Mouse (Mus musculus): ENCODE measurements around the gene Gabra2. TPM values are rescaled to one million over a fixed set of nuclear protein-coding genes. Genes with fewer than 3 reads are reported as not detected.
A peak's percentile ranks its signal among the peaks of the same experiment; 100 is the strongest.

Gene Gabra2
- 2.3 and 3.0 TPM in 2 replicates for polyA plus RNA-seq (2014; fragmentation: Nextera tagmentation; extraction: Ambion mirVana)

DNA sequence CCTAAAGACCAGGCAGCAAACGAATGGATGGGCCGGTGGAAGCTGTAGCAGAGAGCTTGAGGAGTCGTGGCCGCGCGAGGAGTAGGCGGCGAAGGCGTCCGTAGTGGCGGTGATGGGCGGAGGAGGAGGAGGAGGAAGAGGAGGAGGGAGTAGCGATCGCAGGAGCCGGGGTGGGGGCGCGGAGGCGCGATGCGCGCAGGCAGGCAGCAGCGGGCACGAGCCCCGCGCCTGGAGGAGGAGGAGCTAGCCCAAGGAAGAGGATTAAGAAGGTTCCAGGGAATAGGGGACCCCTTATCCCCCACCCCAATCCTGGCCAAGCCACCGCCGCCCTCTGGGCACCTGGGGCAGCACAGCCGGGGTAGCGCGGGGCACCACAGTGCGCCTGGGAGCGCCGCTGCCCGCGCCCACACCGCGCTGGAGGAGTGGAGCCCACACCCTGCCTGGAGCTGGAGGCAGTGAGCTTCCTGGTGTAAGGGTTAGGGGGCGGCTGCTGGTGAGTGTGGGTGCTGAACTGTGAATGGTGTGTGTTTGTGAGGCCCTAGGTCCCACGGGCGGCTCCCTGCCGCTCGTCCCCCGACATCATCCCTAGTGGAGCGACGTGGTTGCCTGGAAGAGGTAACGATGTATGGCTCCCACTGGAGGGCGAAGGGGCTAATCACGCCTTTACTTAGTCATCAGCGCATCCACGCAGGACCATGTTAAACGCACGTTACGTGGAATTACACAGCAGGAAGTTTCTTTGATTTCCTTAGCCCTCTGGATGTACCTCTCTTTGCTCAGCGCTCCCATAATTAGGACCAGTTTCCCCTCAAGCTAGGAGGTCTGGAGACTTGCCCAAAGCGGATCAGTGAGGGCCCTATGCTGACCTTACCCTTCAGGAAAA lies at the start of gene Gabra2:
Gene Gabra2 (minus strand): TSS at position 125 of the 883 bp plus-strand sequence.
- 0 out of 2 replicates have a peak within 1 kb of the TSS, but pooled peaks have one; percentile 28 for H3K9ac ChIP-seq (replicated peaks; ENCODE audit: low read depth, low read length)
- H3K27me3 ChIP-seq (ENCODE audit: control insufficient read depth, insufficient read depth, low read length): no peaks in the 10 kb centered on the region
- H3K36me3 ChIP-seq (ENCODE audit: control insufficient read depth, insufficient read depth, low read length): no peaks in the 10 kb centered on the region
- under 1% methylated on average over 54 of the region's 55 CpGs for WGBS
- peak within 1 kb of the TSS; percentile 98 for H3K4me2 ChIP-seq (replicated peaks; ENCODE audit: low read depth, low read length)
- H3K27ac ChIP-seq (ENCODE audit: low read length): no peak within 1 kb of the TSS
- H3K9me3 ChIP-seq (ENCODE audit: control insufficient read depth, low read depth, low read length): no peaks in the 10 kb centered on the region
- H3K4me1 ChIP-seq (ENCODE audit: control insufficient read depth, insufficient read depth, low read length): 0 out of 2 replicates have a peak, but pooled peaks cover 3% of the 10 kb centered on the region
- H3K4me3 ChIP-seq (ENCODE audit: low read depth, low read length): peak within 1 kb of the TSS; percentile 62
- peak; percentile 83 for ATAC-seq (ENCODE audit: insufficient number of reproducible peaks, insufficient read depth, low FRiP score, low read depth)

DNA sequence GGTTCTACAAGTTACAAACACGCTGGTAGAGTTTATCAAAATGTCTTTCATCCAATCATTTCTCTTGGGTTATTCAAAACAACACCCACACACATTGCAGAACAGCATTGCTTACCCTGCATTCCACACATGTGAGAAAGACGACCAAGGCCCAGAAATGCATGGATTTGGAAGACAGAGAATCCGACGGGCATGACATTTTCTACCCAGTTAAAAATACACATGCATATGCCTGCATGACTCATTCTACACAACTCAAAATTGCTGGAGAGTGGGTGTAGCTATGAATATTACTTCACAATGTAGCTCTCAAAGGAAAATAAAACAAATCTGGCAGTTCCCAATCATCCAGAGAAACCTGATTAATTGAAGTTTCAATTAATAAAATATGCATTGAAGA lies 41.0 kb upstream of the Gabra2 start:
- Histone ChIP-seq H3K4me1 (ENCODE audit: control insufficient read depth, insufficient read depth, low read length) (no peaks in the 10 kb centered on the region), H3K36me3 (ENCODE audit: control insufficient read depth, insufficient read depth, low read length) (no peaks in the 10 kb centered on the region), H3K4me2 (replicated peaks; ENCODE audit: low read depth, low read length) (no peak overlapping the region), H3K9me3 (ENCODE audit: control insufficient read depth, low read depth, low read length) (no peaks in the 10 kb centered on the region), H3K27ac (ENCODE audit: low read length) (no peak overlapping the region), H3K27me3 (ENCODE audit: control insufficient read depth, insufficient read depth, low read length) (no peaks in the 10 kb centered on the region), H3K9ac (replicated peaks; ENCODE audit: low read depth, low read length) (no peak overlapping the region), H3K4me3 (ENCODE audit: low read depth, low read length) (no peak overlapping the region)
- WGBS: 78% methylated on average over 4 of the region's 4 CpGs
- no peak for ATAC-seq (ENCODE audit: insufficient number of reproducible peaks, insufficient read depth, low FRiP score, low read depth)

DNA sequence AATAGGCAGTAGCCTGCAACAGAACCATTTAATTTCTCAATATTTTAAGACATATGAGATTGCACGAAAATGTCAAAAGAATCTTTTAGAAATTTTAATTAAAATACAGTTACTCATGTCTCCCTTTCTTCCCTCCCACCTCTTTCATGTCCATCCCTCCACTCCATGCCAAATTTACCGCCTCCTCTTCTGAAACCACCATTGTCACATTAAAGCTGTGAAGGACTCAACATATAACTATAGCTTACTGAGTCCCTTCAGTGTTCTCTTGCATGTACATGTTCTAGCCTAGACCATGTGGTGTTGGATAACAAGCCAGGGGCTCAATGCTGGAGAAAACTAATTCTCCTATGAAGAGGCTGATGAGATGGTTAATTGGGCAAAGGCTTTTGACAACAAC lies 40.2 kb upstream of the Gabra2 start:
- Histone ChIP-seq H3K4me1 (ENCODE audit: control insufficient read depth, insufficient read depth, low read length) (no peaks in the 10 kb centered on the region), H3K27ac (ENCODE audit: low read length) (no peak overlapping the region), H3K4me3 (ENCODE audit: low read depth, low read length) (no peak overlapping the region), H3K4me2 (replicated peaks; ENCODE audit: low read depth, low read length) (no peak overlapping the region), H3K9me3 (ENCODE audit: control insufficient read depth, low read depth, low read length) (no peaks in the 10 kb centered on the region), H3K36me3 (ENCODE audit: control insufficient read depth, insufficient read depth, low read length) (no peaks in the 10 kb centered on the region), H3K9ac (replicated peaks; ENCODE audit: low read depth, low read length) (no peak overlapping the region), H3K27me3 (ENCODE audit: control insufficient read depth, insufficient read depth, low read length) (no peaks in the 10 kb centered on the region)
- no peak for ATAC-seq (ENCODE audit: insufficient number of reproducible peaks, insufficient read depth, low FRiP score, low read depth)
- WGBS: 87% methylated on average over 2 of the region's 2 CpGs

DNA sequence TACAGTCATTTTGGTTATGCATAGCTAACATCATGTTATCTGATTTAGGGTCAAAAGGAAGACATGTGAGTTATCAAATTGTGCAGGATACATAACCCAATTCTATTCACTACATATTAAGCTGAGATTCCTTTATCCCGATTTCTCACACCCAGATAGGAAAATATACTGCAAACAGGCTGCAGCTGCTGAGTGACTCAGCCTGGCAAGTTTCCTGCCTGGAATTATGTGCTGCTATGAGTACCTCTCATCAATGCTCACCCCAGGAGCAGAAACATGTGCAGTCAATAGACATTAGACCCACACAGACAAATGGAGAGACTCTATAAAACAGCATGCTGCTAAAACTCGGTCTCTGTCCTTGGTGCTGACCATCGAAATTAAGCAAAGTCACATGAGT lies 32.1 kb upstream of the Gabra2 start:
- no peaks in the 10 kb centered on the region for H3K36me3 ChIP-seq (ENCODE audit: control insufficient read depth, insufficient read depth, low read length)
- H3K27ac ChIP-seq (ENCODE audit: low read length): no peak overlapping the region
- H3K27me3 ChIP-seq (ENCODE audit: control insufficient read depth, insufficient read depth, low read length): no peaks in the 10 kb centered on the region
- no peaks in the 10 kb centered on the region for H3K9me3 ChIP-seq (ENCODE audit: control insufficient read depth, low read depth, low read length)
- H3K4me1 ChIP-seq (ENCODE audit: control insufficient read depth, insufficient read depth, low read length): no peaks in the 10 kb centered on the region
- no peak overlapping the region for H3K9ac ChIP-seq (replicated peaks; ENCODE audit: low read depth, low read length)
- H3K4me2 ChIP-seq (replicated peaks; ENCODE audit: low read depth, low read length): no peak overlapping the region
- no peak overlapping the region for H3K4me3 ChIP-seq (ENCODE audit: low read depth, low read length)
- 75% methylated on average over 3 of the region's 3 CpGs for WGBS
- no peak for ATAC-seq (ENCODE audit: insufficient number of reproducible peaks, insufficient read depth, low FRiP score, low read depth)

DNA sequence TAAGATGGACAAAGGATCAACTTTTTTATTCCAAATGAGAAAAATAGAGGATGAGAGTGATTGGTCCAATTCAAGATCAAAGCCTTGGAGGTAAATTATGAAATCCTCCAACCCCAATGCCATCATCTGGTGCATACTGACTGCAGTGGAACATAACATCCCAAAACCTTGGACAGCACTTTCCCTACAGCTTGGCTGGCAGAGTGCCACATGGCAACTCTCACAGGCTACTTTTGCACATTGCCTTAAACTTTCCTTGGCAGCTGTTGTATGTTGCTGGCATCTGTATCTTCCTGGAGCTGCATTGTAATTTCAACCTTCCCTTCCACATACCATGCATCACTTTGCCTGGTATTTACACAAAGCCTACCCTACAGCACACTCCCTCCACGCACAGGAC lies 19.6 kb upstream of the Gabra2 start:
- H3K27me3 ChIP-seq (ENCODE audit: control insufficient read depth, insufficient read depth, low read length): no peaks in the 10 kb centered on the region
- no peak for ATAC-seq (ENCODE audit: insufficient number of reproducible peaks, insufficient read depth, low FRiP score, low read depth)
- no peak overlapping the region for H3K27ac ChIP-seq (ENCODE audit: low read length)
- no peak overlapping the region for H3K4me3 ChIP-seq (ENCODE audit: low read depth, low read length)
- no peak overlapping the region for H3K4me2 ChIP-seq (replicated peaks; ENCODE audit: low read depth, low read length)
- H3K4me1 ChIP-seq (ENCODE audit: control insufficient read depth, insufficient read depth, low read length): no peaks in the 10 kb centered on the region
- H3K9ac ChIP-seq (replicated peaks; ENCODE audit: low read depth, low read length): no peak overlapping the region
- H3K9me3 ChIP-seq (ENCODE audit: control insufficient read depth, low read depth, low read length): no peaks in the 10 kb centered on the region
- no peaks in the 10 kb centered on the region for H3K36me3 ChIP-seq (ENCODE audit: control insufficient read depth, insufficient read depth, low read length)
- WGBS: 24% methylated on average over 1 of the region's 1 CpGs

DNA sequence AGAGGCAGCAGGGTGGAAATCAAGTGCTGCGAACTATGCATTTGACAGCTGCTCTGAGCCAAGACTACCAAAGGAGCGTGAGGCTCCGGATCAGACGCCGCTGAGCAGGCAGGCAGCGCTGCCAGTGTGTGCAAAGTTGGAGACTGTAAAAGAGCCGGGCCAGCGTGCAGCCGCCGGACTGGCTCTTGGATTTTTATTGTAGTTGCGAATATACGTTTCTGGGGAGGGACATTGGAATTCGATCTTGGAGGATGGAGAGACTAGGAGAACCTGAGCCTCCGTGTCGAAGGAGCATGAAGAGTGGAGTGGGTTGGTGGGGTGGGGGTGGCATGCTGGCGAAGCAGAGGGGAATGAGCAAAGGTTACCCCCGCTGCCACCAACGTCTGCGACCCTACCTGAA lies 469 bp downstream of the Gabra2 start:
- 0 out of 2 replicates have a peak, but pooled peaks cover 3% of the 10 kb centered on the region for H3K4me1 ChIP-seq (ENCODE audit: control insufficient read depth, insufficient read depth, low read length)
- H3K4me3 ChIP-seq (ENCODE audit: low read depth, low read length): peak overlapping the region; percentile 62
- H3K36me3 ChIP-seq (ENCODE audit: control insufficient read depth, insufficient read depth, low read length): no peaks in the 10 kb centered on the region
- 0 out of 2 replicates have a peak overlapping the region, but pooled peaks have one; percentile 10 for H3K9ac ChIP-seq (replicated peaks; ENCODE audit: low read depth, low read length)
- WGBS: 2% methylated on average over 19 of the region's 19 CpGs
- ATAC-seq (ENCODE audit: insufficient number of reproducible peaks, insufficient read depth, low FRiP score, low read depth): no peak
- H3K27ac ChIP-seq (ENCODE audit: low read length): no peak overlapping the region
- no peaks in the 10 kb centered on the region for H3K27me3 ChIP-seq (ENCODE audit: control insufficient read depth, insufficient read depth, low read length)
- no peaks in the 10 kb centered on the region for H3K9me3 ChIP-seq (ENCODE audit: control insufficient read depth, low read depth, low read length)
- H3K4me2 ChIP-seq (replicated peaks; ENCODE audit: low read depth, low read length): peak overlapping the region; percentile 98

DNA sequence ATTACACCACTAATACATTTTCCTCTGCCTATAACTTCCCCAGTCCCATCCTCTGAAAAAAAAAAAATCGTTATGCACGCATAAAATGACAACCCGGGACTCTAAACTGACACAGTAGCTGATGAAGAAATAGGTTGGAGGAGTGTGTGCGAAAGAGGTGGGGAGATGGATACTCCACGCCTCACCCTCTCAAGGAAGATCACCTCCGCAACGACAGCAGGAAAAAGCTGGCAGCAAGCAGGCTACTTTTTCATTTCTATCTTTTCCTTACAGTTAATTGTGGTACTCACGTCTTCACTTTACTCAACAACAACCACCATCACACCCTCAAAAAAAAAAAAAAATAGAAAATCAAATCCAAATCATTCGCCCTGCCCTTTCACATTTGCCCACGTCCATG lies 873 bp downstream of the Gabra2 start:
- Histone ChIP-seq H3K27me3 (ENCODE audit: control insufficient read depth, insufficient read depth, low read length) (no peaks in the 10 kb centered on the region), H3K9me3 (ENCODE audit: control insufficient read depth, low read depth, low read length) (no peaks in the 10 kb centered on the region), H3K4me2 (replicated peaks; ENCODE audit: low read depth, low read length) (peak overlapping the region; percentile 98), H3K4me1 (ENCODE audit: control insufficient read depth, insufficient read depth, low read length) (0 out of 2 replicates have a peak, but pooled peaks cover 3% of the 10 kb centered on the region), H3K9ac (replicated peaks; ENCODE audit: low read depth, low read length) (0 out of 2 replicates have a peak overlapping the region, but pooled peaks have one; percentile 10), H3K4me3 (ENCODE audit: low read depth, low read length) (peak overlapping the region; percentile 62), H3K36me3 (ENCODE audit: control insufficient read depth, insufficient read depth, low read length) (no peaks in the 10 kb centered on the region), H3K27ac (ENCODE audit: low read length) (no peak overlapping the region)
- 21% methylated on average over 10 of the region's 10 CpGs for WGBS
- no peak for ATAC-seq (ENCODE audit: insufficient number of reproducible peaks, insufficient read depth, low FRiP score, low read depth)

DNA sequence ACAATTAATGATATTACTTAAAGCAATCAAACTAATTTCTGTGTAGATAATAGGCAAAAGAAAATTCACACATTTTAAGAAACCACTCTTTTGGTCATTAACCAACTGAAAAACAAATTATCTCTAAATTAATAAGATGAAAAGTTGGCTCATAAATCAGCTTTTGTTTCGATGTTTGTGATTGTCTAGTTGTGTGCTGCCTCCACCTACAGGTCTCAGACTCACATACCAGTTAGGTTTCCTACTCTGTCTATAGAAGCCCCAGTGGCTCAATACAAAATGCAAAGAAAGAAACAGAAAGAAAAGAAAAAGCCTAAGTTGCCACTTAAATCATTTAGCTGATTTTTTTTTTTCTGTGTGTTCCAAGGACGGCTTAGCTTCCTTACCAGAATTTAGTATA lies 1.8 kb downstream of the Gabra2 start:
- Histone ChIP-seq H3K36me3 (ENCODE audit: control insufficient read depth, insufficient read depth, low read length) (no peaks in the 10 kb centered on the region), H3K9me3 (ENCODE audit: control insufficient read depth, low read depth, low read length) (no peaks in the 10 kb centered on the region), H3K4me1 (ENCODE audit: control insufficient read depth, insufficient read depth, low read length) (0 out of 2 replicates have a peak, but pooled peaks cover 3% of the 10 kb centered on the region), H3K27ac (ENCODE audit: low read length) (no peak overlapping the region), H3K4me2 (replicated peaks; ENCODE audit: low read depth, low read length) (no peak overlapping the region), H3K9ac (replicated peaks; ENCODE audit: low read depth, low read length) (no peak overlapping the region), H3K4me3 (ENCODE audit: low read depth, low read length) (no peak overlapping the region), H3K27me3 (ENCODE audit: control insufficient read depth, insufficient read depth, low read length) (no peaks in the 10 kb centered on the region)
- no peak for ATAC-seq (ENCODE audit: insufficient number of reproducible peaks, insufficient read depth, low FRiP score, low read depth)
- 67% methylated on average over 2 of the region's 2 CpGs for WGBS
